Mouse (Mus musculus): ENCODE results near the gene Mrvi1.

Mrvi1 gene

GRCm38 (mm10) chr7:110893943-110894610 lies 88.2 kb downstream of the Mrvi1 start:
- peak; percentile 34 for DNase-seq (ENCODE audit: low spot score in 2 of 2)

DNA sequence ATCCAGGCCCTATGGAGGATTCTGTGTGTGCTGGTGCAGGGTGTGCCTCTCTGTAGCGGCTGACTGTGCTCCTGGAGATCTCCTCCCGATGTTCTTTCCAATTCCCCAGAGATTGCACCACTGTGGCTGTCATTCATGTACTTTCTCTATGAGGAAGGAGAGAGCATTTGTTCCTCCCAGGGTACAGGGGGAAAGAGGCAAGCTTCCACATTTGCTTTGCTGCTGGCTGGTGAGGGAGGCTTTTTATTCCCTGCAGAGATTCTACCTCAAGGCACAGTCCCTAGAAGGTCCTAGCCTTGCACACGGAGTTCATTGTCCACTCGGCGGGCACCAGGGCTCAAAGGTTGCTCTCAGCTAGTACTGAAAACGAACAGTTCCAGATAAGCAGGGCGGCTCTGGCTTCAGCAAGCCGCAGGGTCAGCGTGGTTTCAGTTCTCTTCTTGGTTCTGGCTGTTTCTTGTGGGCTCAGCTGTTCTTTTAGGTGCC lies 90.7 kb downstream of the Mrvi1 start:
- peak; percentile 77 for DNase-seq (ENCODE audit: low spot score in 2 of 2)

DNA sequence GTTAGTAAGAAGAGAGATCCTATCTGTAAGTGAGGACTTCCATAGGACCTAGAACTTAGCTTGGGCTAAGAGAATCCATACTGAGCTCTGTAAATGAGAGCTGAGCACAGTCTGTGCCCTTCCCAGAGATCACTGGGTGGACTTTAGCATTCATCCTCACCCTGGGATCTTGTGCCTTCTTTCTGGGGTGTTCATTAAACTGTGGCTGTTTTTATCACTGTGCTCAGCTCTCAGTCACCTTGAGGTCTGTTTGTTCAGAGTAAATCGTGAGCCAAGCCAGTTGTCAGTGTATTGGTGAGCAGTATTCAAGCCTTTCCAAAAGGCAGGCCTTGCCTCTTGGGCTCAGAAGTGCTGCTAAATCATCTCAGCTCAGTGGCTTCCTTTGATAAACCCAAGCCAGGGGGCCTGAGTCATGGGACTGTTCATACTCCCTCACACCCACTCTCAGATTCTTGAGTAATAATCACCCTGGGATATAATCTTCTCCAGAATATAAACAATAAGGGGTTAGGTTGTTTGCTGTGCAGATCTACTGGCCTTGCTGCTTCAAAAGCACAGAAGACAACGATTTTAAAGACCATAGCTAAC lies 100.4 kb downstream of the Mrvi1 start:
- DNase-seq (ENCODE audit: low spot score in 2 of 2): peak in 1 of 2 experiments; percentile 26

DNA sequence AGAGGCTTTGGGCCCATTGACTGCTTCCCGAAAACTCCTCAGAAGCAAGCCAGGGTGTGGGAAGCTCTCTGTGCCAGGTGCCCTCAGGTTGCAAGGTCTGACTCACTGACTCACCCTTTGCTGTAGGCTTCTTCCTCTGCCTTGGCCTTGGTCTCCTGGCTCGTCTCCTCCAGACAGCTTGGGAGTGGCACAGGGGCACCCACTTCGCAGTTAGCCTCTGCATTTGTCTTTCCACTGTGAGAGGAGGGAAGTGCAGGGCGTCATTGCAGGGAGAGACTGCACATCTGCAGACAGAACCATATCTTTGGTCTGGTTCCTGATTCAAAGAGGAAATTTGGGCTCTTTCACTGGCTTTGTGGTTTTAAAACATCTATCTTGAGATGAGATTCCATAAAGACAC lies 104.2 kb downstream of the Mrvi1 start:
- DNase-seq (ENCODE audit: low spot score in 2 of 2): no peak

GRCm38 (mm10) chr7:110876965-110877364 lies 105.3 kb downstream of the Mrvi1 start:
- peak; percentile 22 to 31 for DNase-seq (ENCODE audit: low spot score in 2 of 2)

DNA sequence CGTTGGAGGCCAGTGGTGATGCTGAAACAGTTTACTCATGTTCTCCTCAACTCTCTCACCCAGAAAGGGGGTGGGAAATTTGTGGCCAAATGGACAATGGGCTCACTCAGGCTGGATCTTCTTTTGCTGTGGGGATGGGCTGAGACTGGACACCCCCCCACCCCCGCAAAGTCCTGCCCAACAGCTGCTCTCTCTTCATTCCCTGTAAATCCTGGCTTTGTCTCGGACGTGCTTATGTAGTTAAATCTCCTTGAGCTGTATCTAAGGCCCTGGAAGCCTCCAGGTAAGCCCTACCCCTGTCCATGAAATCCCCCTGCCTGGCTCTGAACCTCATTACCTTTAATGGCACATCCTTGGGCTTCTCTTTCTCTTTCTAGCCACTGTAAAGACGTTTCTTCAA lies 113.5 kb downstream of the Mrvi1 start:
- no peak for DNase-seq (ENCODE audit: low spot score in 2 of 2)

- no peak for DNase-seq (ENCODE audit: low spot score in 2 of 2)
These were observed 115.1 kb downstream of the Mrvi1 start for GRCm38 (mm10) chr7:110867116-110867515.

DNA sequence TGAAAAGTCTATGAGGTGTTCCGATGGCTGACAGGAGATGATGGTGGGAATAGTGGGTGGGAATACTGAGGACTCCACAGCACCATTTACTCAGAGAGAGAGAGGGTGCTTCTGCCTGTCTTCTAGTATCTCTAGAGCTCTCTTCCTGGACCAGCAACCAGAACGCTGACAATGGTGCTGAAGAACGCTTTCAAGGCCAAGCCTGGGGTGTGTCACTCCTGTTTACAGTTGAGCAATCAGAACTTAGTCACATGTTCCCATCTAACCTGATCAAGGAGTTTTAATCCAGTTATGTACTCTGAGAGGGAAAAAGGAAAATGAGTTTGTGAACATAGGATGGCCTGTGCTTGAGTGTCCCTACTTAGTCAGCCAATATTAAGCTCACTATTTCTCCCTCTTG lies 116.2 kb downstream of the Mrvi1 start:
- no peak for DNase-seq (ENCODE audit: low spot score in 2 of 2)

DNA sequence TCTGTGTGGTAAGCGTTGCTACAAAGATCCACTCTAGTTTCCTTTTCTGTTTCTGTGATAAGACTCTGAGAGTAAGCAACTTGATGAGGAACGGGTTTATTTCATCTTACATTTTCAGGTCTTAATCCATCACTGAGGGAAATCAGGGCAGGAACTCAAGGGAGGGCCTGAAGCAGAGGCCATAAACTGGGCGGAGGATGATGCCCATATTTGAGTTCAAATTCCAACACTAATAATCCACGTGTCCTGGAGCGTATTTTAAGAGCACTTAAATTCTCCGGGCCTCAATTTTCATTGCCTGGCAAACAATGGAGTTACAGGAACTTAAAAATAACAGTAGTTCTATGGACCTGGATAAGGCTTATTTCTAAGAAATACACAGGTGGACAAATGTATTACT lies 116.7 kb downstream of the Mrvi1 start:
- no peak for DNase-seq (ENCODE audit: low spot score in 2 of 2)

GRCm38 (mm10) chr7:110865038-110865437 lies 117.2 kb downstream of the Mrvi1 start:
- no peak for DNase-seq (ENCODE audit: low spot score in 2 of 2)

DNA sequence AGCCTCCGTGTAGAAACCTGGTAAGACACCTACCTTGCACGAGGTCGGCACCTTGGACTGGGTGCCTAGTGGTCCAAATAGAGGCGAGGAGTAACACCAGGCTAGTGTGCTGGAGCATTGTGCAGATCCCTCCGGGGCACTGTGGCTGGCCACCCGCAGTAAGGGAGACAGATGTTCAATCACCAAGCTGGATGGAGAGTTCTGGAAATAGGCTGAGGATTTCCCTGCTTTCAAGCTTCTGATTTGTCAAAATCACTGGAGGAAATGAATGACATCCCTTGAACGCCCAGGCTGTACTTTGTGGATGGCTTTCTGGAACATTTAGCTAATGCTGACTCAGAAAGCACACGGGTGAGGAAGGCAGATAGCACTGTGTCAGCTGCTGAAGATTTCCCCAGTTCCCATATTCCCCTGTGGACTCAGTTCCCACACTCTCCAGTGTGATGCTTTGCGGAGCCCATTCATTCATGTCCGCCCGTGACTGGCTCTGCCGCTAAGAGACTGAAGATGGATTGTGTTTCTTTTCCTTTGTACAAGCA lies 119.4 kb downstream of the Mrvi1 start, which contains the start of gene Lyve1:
Gene Lyve1, minus strand, starts transcription at position 489 of the 539 bp plus-strand sequence.
- peak; percentile 38 to 60 for DNase-seq (ENCODE audit: low spot score in 2 of 2)

DNA sequence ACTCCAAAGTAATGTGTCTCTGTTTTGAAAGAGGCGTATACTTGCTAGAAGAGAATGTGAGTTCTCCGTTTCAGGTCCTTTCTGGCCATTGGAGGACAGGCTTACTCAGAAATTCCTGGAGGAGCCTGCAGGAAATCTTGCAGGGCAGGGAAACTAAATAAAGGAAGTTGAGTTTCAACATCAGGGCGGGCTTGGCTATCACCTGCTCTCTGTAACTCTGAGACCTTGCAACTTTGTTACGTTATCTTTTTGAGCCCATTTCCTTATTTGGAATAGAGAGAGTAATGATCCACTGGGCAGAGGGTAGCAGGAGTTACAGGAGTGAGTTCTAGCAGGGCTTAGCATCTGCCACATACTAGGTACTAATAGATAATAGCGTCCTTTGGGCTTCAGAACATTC lies 122.1 kb downstream of the Mrvi1 start:
- DNase-seq (ENCODE audit: low spot score in 2 of 2): peak; percentile 30 to 41

DNA sequence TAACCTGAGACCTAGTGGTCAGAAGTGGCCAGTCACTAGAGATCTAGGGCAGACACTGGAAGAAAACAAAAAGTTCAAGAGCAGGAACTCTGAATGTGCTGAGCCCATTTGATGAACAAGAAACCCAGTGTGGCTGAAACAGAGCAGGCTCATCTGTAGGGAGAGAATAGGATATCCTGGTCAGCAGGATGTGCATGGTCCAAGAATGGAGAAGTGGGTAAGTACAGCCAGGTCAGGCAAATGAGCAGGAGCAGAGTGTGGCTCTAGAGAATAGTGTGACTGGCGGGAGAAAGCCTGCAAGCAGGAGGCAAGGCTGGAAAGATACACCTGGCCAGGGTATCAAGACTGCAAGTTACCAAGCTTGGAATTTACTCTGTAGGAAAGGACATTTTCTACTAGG lies 126.7 kb downstream of the Mrvi1 start:
- DNase-seq (ENCODE audit: low spot score in 2 of 2): no peak

DNA sequence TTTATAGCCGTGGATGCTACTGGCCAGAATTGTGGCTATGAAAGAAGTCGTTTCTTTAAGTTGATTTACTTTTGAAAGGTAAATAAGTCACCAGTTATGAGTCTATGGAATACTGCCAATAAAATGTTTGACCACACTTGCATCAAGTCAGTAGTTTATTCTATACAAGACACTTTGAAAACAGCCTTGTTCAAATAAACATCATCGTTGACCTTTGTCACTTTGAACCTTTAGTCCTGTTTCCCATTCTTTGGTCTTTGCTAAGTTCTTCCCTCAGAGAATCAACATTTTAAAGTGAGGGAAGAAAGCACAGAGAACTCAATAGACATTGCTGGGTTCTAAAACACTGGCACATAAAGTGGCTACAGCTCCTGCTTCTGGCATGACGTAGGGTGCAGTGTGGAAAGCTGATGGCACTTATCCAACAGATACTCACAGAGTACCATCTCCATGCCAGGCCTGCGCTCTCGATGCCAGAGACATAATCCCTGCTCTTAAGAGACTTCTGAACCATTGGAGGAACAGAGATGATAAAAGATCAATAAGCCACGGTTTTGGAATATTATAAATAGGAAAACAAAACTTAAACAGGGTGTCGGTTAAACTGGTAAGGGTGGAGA lies 127.2 kb downstream of the Mrvi1 start:
- DNase-seq (ENCODE audit: low spot score in 2 of 2): no peak

DNA sequence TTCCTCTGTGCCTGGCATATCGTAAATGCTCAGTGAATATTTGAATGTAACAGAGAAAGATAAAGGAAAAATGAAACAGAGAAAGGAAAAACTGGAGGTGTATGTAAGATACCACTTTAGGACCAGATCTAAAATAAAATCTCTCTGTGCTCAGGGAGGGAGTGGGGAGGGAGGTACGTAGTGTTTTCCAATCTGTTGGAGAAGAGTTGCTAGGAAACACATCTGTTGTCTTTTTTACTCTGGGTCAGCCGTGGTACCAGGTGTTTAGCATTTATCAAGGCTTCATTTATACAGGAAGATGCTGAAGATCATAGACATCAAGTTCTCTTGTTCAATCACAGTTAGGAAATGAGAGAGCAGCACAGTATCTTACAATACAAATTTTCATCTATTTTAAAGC lies 127.7 kb downstream of the Mrvi1 start:
- no peak for DNase-seq (ENCODE audit: low spot score in 2 of 2)

GRCm38 (mm10) chr7:110853611-110854010 lies 128.7 kb downstream of the Mrvi1 start:
- no peak for DNase-seq (ENCODE audit: low spot score in 2 of 2)

DNA sequence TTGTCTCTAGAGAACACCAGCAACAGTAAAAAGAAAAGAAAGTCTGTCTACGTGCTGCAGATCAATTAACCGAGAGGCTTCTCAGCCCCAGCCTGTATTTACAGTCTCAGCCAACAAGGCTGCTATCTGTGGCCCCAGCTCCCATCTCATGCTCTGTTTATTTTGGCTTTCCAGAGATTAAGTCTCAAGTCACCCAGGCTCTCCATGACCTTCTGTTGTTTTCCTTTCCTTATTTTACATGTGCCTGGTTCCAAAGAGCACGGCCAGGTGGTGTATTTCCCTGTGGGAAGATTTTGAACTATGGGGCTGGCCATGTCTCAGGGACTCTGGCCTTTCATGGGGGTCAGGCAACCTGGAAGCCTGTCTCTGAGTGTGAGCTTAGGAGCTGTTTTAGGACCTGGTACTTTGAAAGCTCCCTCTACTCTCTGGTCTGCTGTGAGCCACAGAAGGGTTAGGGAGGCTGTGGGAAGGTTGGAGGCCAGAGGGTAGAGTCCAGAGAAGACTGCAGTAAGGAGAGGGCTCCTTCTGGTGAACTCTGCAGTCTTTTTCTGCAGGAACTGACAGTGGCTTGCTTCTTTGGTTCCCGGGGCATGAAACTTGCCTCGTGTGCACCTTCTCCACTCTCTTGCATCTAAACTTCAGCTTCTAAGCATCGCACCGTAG lies 130.6 kb downstream of the Mrvi1 start:
- DNase-seq (ENCODE audit: low spot score in 2 of 2): no peak

GRCm38 (mm10) chr7:110848371-110848770 lies 133.9 kb downstream of the Mrvi1 start:
- DNase-seq (ENCODE audit: low spot score in 2 of 2): no peak

- no peak for DNase-seq (ENCODE audit: low spot score in 2 of 2)
These were observed 134.9 kb downstream of the Mrvi1 start for GRCm38 (mm10) chr7:110847321-110847720.

DNA sequence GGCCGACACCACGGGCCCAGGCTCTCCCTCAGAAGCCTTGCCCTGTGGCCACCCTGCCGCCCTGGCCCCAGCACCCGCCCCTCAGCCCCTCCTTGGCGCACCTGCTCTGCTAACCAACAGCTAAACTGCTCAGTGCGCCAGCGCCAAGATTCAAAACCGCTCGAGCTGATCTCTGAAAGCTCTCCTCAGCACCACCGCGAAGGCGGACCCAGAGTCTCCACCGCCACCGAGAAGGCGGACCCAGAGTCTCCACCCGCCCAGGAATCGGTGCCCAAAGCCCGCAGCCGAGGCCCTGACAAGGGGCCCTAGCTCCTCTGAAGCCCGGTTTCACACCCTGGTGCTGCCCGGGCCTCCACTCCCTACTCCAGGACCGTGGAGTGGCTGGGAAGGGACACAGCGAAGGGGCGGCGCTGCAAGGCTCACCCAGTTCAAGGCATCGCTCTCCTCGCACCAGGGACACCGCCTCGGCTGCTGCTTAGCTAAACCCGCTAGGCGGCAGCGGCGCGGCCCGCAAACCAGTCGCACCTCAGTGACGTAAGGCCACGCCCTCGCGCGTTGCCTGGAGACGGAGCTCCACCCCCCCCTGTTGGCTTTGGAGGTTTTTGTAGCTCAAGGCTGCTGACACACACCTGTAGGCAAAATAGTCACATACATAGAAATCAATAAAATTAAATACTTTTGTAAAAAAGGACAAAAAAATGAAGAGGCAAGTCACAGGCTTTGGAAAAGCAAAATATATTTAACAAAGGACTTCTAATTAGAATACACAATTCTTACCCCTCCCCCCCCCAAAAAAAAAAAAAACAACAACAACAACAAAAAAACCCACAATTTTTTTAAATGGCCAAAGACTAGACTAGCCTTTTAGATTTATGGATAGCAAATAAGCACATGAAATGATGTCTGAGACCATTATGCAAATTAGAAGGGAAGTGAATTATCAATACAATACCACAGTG lies 138.1 kb downstream of the Mrvi1 start, which contains the start of gene Rnf141:
Gene Rnf141, minus strand, starts transcription at position 542 of the 959 bp plus-strand sequence.
- peak; percentile 89 to 91 for DNase-seq (ENCODE audit: low spot score in 2 of 2)

DNA sequence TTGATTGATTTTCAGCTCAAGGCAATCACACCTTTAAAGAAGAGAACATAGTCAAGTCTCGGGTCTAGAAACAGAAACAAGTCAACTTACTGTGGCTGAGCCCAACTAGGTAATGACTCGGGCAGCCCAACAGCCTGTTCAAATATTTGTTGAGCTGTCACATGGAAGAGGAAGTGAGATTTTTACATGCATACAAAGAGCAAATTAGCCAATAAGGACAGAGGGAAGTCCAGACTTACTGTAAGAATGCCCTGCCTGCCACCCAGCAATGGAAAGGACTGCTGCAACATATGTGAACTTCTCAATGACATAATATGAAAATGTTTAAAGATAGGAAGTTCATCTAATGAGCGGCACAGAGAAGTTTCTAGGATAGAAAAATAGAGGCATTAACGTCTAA lies 141.9 kb downstream of the Mrvi1 start:
- DNase-seq (ENCODE audit: low spot score in 2 of 2): peak in 1 of 2 experiments; percentile 40
